Mouse (Mus musculus) C2C12 (cell line): ENCODE data around the gene Gpc6.

Source experiments
- CEBPB ChIP-seq: IDR thresholded peaks from one replicate; pipeline ENCODE4 v1.6.1; 2011; ENCODE audit warnings: low read depth, mild to moderate bottlenecking, control low read depth, moderate library complexity
- CTCF ChIP-seq: IDR thresholded peaks from one replicate; pipeline ENCODE4 v1.5.1; 2011; ENCODE audit not compliant: control insufficient read depth, insufficient read depth, insufficient read length
- MYOG ChIP-seq: IDR thresholded peaks from one replicate; pipeline ENCODE4 v1.6.1; 2011; ENCODE audit not compliant: control insufficient read depth, insufficient read length; ENCODE audit errors: extremely low read depth

DNA sequence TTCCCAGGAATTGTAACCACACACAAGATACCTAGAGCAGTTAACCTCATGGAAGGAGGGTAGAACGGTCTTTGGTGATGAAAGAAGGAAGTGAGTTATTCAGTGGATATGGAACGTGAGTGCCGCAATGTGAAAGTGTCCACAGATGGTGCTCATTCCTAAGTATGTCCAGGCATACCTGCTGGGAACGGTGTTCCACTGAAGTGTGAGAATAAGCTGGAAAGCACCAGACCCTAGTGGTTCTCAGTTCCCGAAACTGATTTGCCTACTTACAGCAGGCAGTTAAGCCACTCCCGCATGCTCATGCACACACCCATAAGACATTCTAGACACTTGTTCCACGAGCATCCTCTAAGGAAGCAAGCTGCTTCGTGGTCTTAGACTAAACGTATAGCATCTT is 890.9 kb downstream of the Gpc6 start:
- TF ChIP-seq CTCF (no peak), MYOG (no peak), CEBPB (no peak)
